ENCODE assay signal across 7 mouse cellular contexts in the genomic region with DNA sequence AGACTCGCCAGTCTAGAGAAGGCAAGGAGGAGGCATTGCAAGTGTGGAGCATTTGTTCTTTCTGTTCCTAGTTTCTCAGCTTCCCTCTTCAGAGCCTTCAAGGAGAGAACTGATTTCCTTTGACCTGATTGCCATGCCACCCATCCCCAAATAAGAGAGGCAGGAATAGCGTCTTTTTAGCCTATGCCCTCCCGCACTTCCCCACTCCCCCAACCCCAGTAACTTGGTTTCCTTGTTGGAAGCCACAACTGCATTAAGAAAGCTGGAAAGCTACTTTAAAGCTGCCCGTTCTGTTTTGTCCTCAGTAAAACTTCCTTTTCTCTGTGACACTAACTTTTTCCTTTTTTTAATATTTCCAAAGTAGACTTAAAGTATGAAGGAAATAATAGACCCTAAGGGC.
DNase-seq lines count a peak whose midpoint lies in the region; ATAC-seq and TF ChIP-seq lines count a peak whose summit lies in the region.

No protein-coding gene starts in this region.

- H3K4me3 ChIP-seq in megakaryocyte, embryonic 14.5 days (replicated peaks) = peak overlapping the region; percentile 77
- no peak overlapping the region for H3K4me3 ChIP-seq in hindbrain, embryonic 12.5 days
- H3K4me3 ChIP-seq in liver, postnatal 0 days (ENCODE audit: low read depth, low read length) = 0 out of 2 replicates have a peak overlapping the region, but pooled peaks have one; percentile 1

- ATAC-seq in megakaryocyte, adult 5-6 weeks (ENCODE audit: poor library complexity, severe bottlenecking) = no peak
- 0 out of 2 replicates have a peak, but pooled peaks have one; percentile 21 for ATAC-seq in hindbrain, embryonic 12.5 days (ENCODE audit: low FRiP score)
- ATAC-seq in liver, postnatal 0 days = no peak

- no peak for DNase-seq in liver, postnatal 0 days
- DNase-seq in layer of hippocampus, adult 11-12 months (ENCODE audit: low spot score) = no peak
- no peak for DNase-seq in urinary bladder, postnatal 4 days (ENCODE audit: low spot score in 2 of 2)
- no peak for DNase-seq in frontal cortex, adult 2 months (ENCODE audit: extremely low spot score in 1 of 2, low spot score in 1 of 2)

- TF ChIP-seq CTCF in liver, postnatal 0 days (IDR thresholded peaks at IDR 0.05; ENCODE audit: low read depth) = no peak

- 14% methylated on average over 4 of the region's 4 CpGs for WGBS in hindbrain, embryonic 12.5 days
- WGBS in liver, postnatal 0 days (ENCODE audit: insufficient replicate concordance) = 9% methylated on average over 4 of the region's 4 CpGs

- H3K4me1 ChIP-seq in megakaryocyte, embryonic 14.5 days = peaks cover 12% of the 10 kb centered on the region
- H3K4me1 ChIP-seq in hindbrain, embryonic 12.5 days = peaks cover 15% of the 10 kb centered on the region
- H3K4me1 ChIP-seq in liver, postnatal 0 days (ENCODE audit: insufficient read depth) = peaks cover 5% of the 10 kb centered on the region; the same call in 1 of the 2 replicates

- TF ChIP-seq EP300 in liver, postnatal 0 days (IDR thresholded peaks at IDR 0.05; ENCODE audit: low read depth) = no peak

- H3K27me3 ChIP-seq in megakaryocyte, embryonic 14.5 days (replicated peaks) = no peaks in the 10 kb centered on the region
- H3K27me3 ChIP-seq in hindbrain, embryonic 12.5 days = no peaks in the 10 kb centered on the region
- no peaks in the 10 kb centered on the region for H3K27me3 ChIP-seq in liver, postnatal 0 days (ENCODE audit: insufficient read depth, low read length)

- H3K9ac ChIP-seq in hindbrain, embryonic 12.5 days = no peak overlapping the region
- no peak overlapping the region for H3K9ac ChIP-seq in liver, postnatal 0 days (replicated peaks)

- peak overlapping the region; percentile 51 for H3K4me2 ChIP-seq in hindbrain, embryonic 12.5 days (replicated peaks)
- H3K4me2 ChIP-seq in liver, postnatal 0 days (ENCODE audit: low read depth, low read length) = peak overlapping the region; percentile 44

- H3K36me3 ChIP-seq in megakaryocyte, embryonic 14.5 days (replicated peaks; ENCODE audit: low read length) = no peaks in the 10 kb centered on the region
- H3K36me3 ChIP-seq in hindbrain, embryonic 12.5 days = no peaks in the 10 kb centered on the region
- H3K36me3 ChIP-seq in liver, postnatal 0 days (replicated peaks; ENCODE audit: insufficient read depth, low read length) = no peaks in the 10 kb centered on the region

- H3K9me3 ChIP-seq in megakaryocyte, embryonic 14.5 days = no peaks in the 10 kb centered on the region
- no peaks in the 10 kb centered on the region for H3K9me3 ChIP-seq in hindbrain, embryonic 12.5 days (replicated peaks)
- no peaks in the 10 kb centered on the region for H3K9me3 ChIP-seq in liver, postnatal 0 days (ENCODE audit: low read length)

- peak overlapping the region; percentile 84 for H3K27ac ChIP-seq in hindbrain, embryonic 12.5 days
- no peak overlapping the region for H3K27ac ChIP-seq in liver, postnatal 0 days (ENCODE audit: low read depth)
